Mouse (Mus musculus) thymus, postnatal 14 days (tissue): ENCODE data around the gene Kif6.

Experiments used
- DNase-seq: peaks from one replicate; pipeline ENCODE4 v3.0.0; 2021

The Kif6 gene

GRCm38 (mm10) chr17:49614577-49615235 lies at the start of gene Kif6:
TSS of gene Kif6 (plus strand) at chr17:49615136.
- peak; percentile 34 for DNase-seq

- DNase-seq: no peak
These were observed 46.2 kb upstream of the Kif6 start for GRCm38 (mm10) chr17:49568717-49569116.

- DNase-seq: no peak
These were observed 37.6 kb upstream of the Kif6 start for GRCm38 (mm10) chr17:49577321-49577720.

GRCm38 (mm10) chr17:49582471-49582870 lies 32.5 kb upstream of the Kif6 start:
- DNase-seq: no peak

- no peak for DNase-seq
These were observed 24.9 kb upstream of the Kif6 start for GRCm38 (mm10) chr17:49590051-49590450.

- DNase-seq: no peak
These were observed 9.5 kb upstream of the Kif6 start for GRCm38 (mm10) chr17:49605397-49605796.

GRCm38 (mm10) chr17:49607351-49608027 lies 7.4 kb upstream of the Kif6 start:
- no peak for DNase-seq

- no peak for DNase-seq
These were observed 4.6 kb upstream of the Kif6 start for GRCm38 (mm10) chr17:49610296-49610695.

GRCm38 (mm10) chr17:49615241-49615651 lies 310 bp downstream of the Kif6 start:
- DNase-seq: no peak

GRCm38 (mm10) chr17:49624572-49624971 lies 9.6 kb downstream of the Kif6 start:
- DNase-seq: no peak

GRCm38 (mm10) chr17:49627011-49627794 lies 12.3 kb downstream of the Kif6 start:
- DNase-seq: no peak

GRCm38 (mm10) chr17:49628875-49629274 lies 13.9 kb downstream of the Kif6 start:
- no peak for DNase-seq

GRCm38 (mm10) chr17:49633041-49633440 lies 18.1 kb downstream of the Kif6 start:
- DNase-seq: no peak

GRCm38 (mm10) chr17:49641903-49642302 lies 27.0 kb downstream of the Kif6 start:
- DNase-seq: no peak

- DNase-seq: no peak
These were observed 27.4 kb downstream of the Kif6 start for GRCm38 (mm10) chr17:49642336-49642735.

GRCm38 (mm10) chr17:49642889-49643490 lies 28.1 kb downstream of the Kif6 start:
- DNase-seq: no peak

- DNase-seq: no peak
These were observed 31.3 kb downstream of the Kif6 start for GRCm38 (mm10) chr17:49646267-49646666.

- no peak for DNase-seq
These were observed 34.0 kb downstream of the Kif6 start for GRCm38 (mm10) chr17:49648970-49649369.

GRCm38 (mm10) chr17:49649394-49649793 lies 34.5 kb downstream of the Kif6 start:
- DNase-seq: no peak

GRCm38 (mm10) chr17:49650366-49650765 lies 35.4 kb downstream of the Kif6 start:
- DNase-seq: no peak

GRCm38 (mm10) chr17:49652357-49652756 lies 37.4 kb downstream of the Kif6 start:
- no peak for DNase-seq

GRCm38 (mm10) chr17:49652800-49653199 lies 37.9 kb downstream of the Kif6 start:
- no peak for DNase-seq

- DNase-seq: no peak
These were observed 46.7 kb downstream of the Kif6 start for GRCm38 (mm10) chr17:49661626-49662025.
